Mouse (Mus musculus): ENCODE data around the gene Dpysl4. TPM values are rescaled to one million over a fixed set of nuclear protein-coding genes. Genes with fewer than 3 reads are reported as not detected.

The Dpysl4 gene
- total and polyA plus RNA-seq, 2 experiments from 2014 or later: 164 to 180 TPM

- Histone ChIP-seq H3K4me2 (ENCODE audit: low read depth, low read length, poor library complexity, severe bottlenecking) (no peak overlapping the region), H3K4me1 (ENCODE audit: insufficient read depth, low read length) (peaks cover 5% of the 10 kb centered on the region; the same call in 1 of the 2 replicates), H3K27ac (ENCODE audit: low read depth, low read length) (no peak overlapping the region), H3K36me3 (ENCODE audit: insufficient read depth, low read length) (no peaks in the 10 kb centered on the region), H3K9ac (replicated peaks; ENCODE audit: low read length, poor library complexity, severe bottlenecking) (no peak overlapping the region), H3K27me3 (ENCODE audit: insufficient read depth, low read length) (no peaks in the 10 kb centered on the region), H3K4me3 (ENCODE audit: low read depth, low read length) (no peak overlapping the region), H3K9me3 (ENCODE audit: low read length) (no peaks in the 10 kb centered on the region)
- no peak for TF ChIP-seq CTCF (IDR thresholded peaks at IDR 0.05)
- 68% methylated on average over 8 of the region's 8 CpGs for WGBS
- no peak for ATAC-seq (ENCODE audit: low FRiP score)
- DNase-seq (ENCODE audit: low spot score): no peak
Observed at GRCm38 (mm10) chr7:139131538-139131937, 45.7 kb downstream of the Dpysl4 start.

GRCm38 (mm10) chr7:139133446-139133845, 47.6 kb downstream of the Dpysl4 start:
- Histone ChIP-seq H3K4me2 (ENCODE audit: low read depth, low read length, poor library complexity, severe bottlenecking) (no peak overlapping the region), H3K9ac (replicated peaks; ENCODE audit: low read length, poor library complexity, severe bottlenecking) (no peak overlapping the region), H3K4me3 (ENCODE audit: low read depth, low read length) (no peak overlapping the region), H3K27me3 (ENCODE audit: insufficient read depth, low read length) (no peaks in the 10 kb centered on the region), H3K27ac (ENCODE audit: low read depth, low read length) (no peak overlapping the region), H3K36me3 (ENCODE audit: insufficient read depth, low read length) (no peaks in the 10 kb centered on the region), H3K4me1 (ENCODE audit: insufficient read depth, low read length) (peaks cover 5% of the 10 kb centered on the region; the same call in 1 of the 2 replicates), H3K9me3 (ENCODE audit: low read length) (no peaks in the 10 kb centered on the region)
- DNase-seq (ENCODE audit: low spot score) (peak; percentile 71), ATAC-seq (ENCODE audit: low FRiP score) (no peak)
- WGBS: 66% methylated on average over 3 of the region's 3 CpGs
- no peak for TF ChIP-seq CTCF (IDR thresholded peaks at IDR 0.05)

- no peak overlapping the region for H3K9ac ChIP-seq (replicated peaks; ENCODE audit: low read length, poor library complexity, severe bottlenecking)
- no peak overlapping the region for H3K27ac ChIP-seq (ENCODE audit: low read depth, low read length)
- WGBS: 89% methylated on average over 5 of the region's 5 CpGs
- no peak overlapping the region for H3K4me2 ChIP-seq (ENCODE audit: low read depth, low read length, poor library complexity, severe bottlenecking)
- no peak for TF ChIP-seq CTCF (IDR thresholded peaks at IDR 0.05)
- H3K4me1 ChIP-seq (ENCODE audit: insufficient read depth, low read length): peaks cover 2% of the 10 kb centered on the region; the same call in 1 of the 2 replicates
- H3K9me3 ChIP-seq (ENCODE audit: low read length): no peaks in the 10 kb centered on the region
- H3K36me3 ChIP-seq (ENCODE audit: insufficient read depth, low read length): no peaks in the 10 kb centered on the region
- no peak for DNase-seq (ENCODE audit: low spot score)
- H3K4me3 ChIP-seq (ENCODE audit: low read depth, low read length): no peak overlapping the region
- no peak for ATAC-seq (ENCODE audit: low FRiP score)
- no peaks in the 10 kb centered on the region for H3K27me3 ChIP-seq (ENCODE audit: insufficient read depth, low read length)
Observed at GRCm38 (mm10) chr7:139135236-139135635, 49.4 kb downstream of the Dpysl4 start.

GRCm38 (mm10) chr7:139136906-139137491, 51.2 kb downstream of the Dpysl4 start:
- Histone ChIP-seq H3K9ac (replicated peaks; ENCODE audit: low read length, poor library complexity, severe bottlenecking) (no peak overlapping the region), H3K27me3 (ENCODE audit: insufficient read depth, low read length) (no peaks in the 10 kb centered on the region), H3K27ac (ENCODE audit: low read depth, low read length) (peak overlapping the region; percentile 34; the same call in 1 of the 2 replicates), H3K36me3 (ENCODE audit: insufficient read depth, low read length) (no peaks in the 10 kb centered on the region), H3K4me2 (ENCODE audit: low read depth, low read length, poor library complexity, severe bottlenecking) (no peak overlapping the region), H3K4me1 (ENCODE audit: insufficient read depth, low read length) (no peaks in the 10 kb centered on the region; the same call in 1 of the 2 replicates), H3K4me3 (ENCODE audit: low read depth, low read length) (no peak overlapping the region), H3K9me3 (ENCODE audit: low read length) (no peaks in the 10 kb centered on the region)
- WGBS: 60% methylated on average over 5 of the region's 5 CpGs
- ATAC-seq (ENCODE audit: low FRiP score) (peak; percentile 41; the same call in 1 of the 2 replicates), DNase-seq (ENCODE audit: low spot score) (peak; percentile 79)
- TF ChIP-seq CTCF (IDR thresholded peaks at IDR 0.05): no peak

- H3K9me3 ChIP-seq (ENCODE audit: low read length): no peaks in the 10 kb centered on the region
- no peak overlapping the region for H3K9ac ChIP-seq (replicated peaks; ENCODE audit: low read length, poor library complexity, severe bottlenecking)
- peak overlapping the region; percentile 26; the same call in 1 of the 2 replicates for H3K27ac ChIP-seq (ENCODE audit: low read depth, low read length)
- H3K27me3 ChIP-seq (ENCODE audit: insufficient read depth, low read length): no peaks in the 10 kb centered on the region
- no peak overlapping the region for H3K4me2 ChIP-seq (ENCODE audit: low read depth, low read length, poor library complexity, severe bottlenecking)
- ATAC-seq (ENCODE audit: low FRiP score) (peak; percentile 50), DNase-seq (ENCODE audit: low spot score) (peak; percentile 65)
- 12% methylated on average over 11 of the region's 11 CpGs for WGBS
- no peaks in the 10 kb centered on the region; the same call in 1 of the 2 replicates for H3K4me1 ChIP-seq (ENCODE audit: insufficient read depth, low read length)
- peak; percentile 52 for TF ChIP-seq CTCF (IDR thresholded peaks at IDR 0.05)
- H3K36me3 ChIP-seq (ENCODE audit: insufficient read depth, low read length): no peaks in the 10 kb centered on the region
- H3K4me3 ChIP-seq (ENCODE audit: low read depth, low read length): no peak overlapping the region
Observed at GRCm38 (mm10) chr7:139139921-139140461, 54.2 kb downstream of the Dpysl4 start.

- Histone ChIP-seq H3K4me2 (ENCODE audit: low read depth, low read length, poor library complexity, severe bottlenecking) (no peak overlapping the region), H3K4me3 (ENCODE audit: low read depth, low read length) (no peak overlapping the region), H3K9ac (replicated peaks; ENCODE audit: low read length, poor library complexity, severe bottlenecking) (no peak overlapping the region), H3K27me3 (ENCODE audit: insufficient read depth, low read length) (no peaks in the 10 kb centered on the region), H3K4me1 (ENCODE audit: insufficient read depth, low read length) (0 out of 2 replicates have a peak, but pooled peaks cover 9% of the 10 kb centered on the region), H3K36me3 (ENCODE audit: insufficient read depth, low read length) (no peaks in the 10 kb centered on the region), H3K27ac (ENCODE audit: low read depth, low read length) (no peak overlapping the region), H3K9me3 (ENCODE audit: low read length) (no peaks in the 10 kb centered on the region)
- ATAC-seq (ENCODE audit: low FRiP score) (no peak), DNase-seq (ENCODE audit: low spot score) (no peak)
- WGBS: 65% methylated on average over 1 of the region's 1 CpGs
- TF ChIP-seq CTCF (IDR thresholded peaks at IDR 0.05): no peak
Observed at GRCm38 (mm10) chr7:139143785-139144184, 58.0 kb downstream of the Dpysl4 start.

Measured in midbrain, postnatal 0 days (tissue).